13 mouse cellular contexts compared by ENCODE assay signal in the genomic region with DNA sequence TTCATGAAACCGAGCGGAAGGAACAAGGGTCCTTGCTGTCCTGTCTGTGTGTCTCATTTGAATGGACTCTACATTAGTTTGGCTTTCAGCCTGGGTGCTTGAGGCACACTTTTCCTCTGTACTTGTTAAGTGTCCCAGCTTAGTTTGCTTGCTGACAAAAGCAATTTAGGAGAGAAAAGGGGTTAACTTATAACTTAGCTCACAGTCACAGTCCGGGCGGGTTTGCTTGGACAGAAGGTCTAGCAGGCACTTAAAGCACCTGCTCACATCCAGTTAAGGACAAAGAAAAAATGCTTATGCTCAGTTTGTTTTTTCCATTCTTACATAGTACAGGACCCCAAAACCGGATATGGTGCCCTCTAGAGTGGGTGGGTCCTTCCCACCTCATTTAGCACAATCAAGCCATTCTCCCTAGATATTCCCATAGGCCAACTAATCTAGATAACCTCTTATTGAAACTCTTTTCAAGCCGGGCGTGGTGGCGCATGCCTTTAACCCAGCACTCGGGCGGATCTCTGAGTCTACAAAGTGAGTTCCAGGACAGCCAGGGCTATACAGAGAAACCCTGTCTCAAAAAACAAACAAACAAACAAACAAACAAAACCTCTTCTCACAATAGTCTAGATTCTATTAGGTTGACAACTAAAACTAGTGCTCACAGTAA. TPM values are rescaled to one million over a fixed set of nuclear protein-coding genes. Genes with fewer than 3 reads are reported as not detected.
DNase-seq lines count a peak whose midpoint lies in the region; ATAC-seq lines count a peak whose summit lies in the region.
"Had no signal": no experiment of that assay in that cellular context is flagged by ENCODE, and none has a peak within 500 bp of the region (broad histone marks: within the 10 kb centered on the region; RNA-seq: fewer than 3 reads in every experiment).

No protein-coding gene starts in this region.

- 57% methylated on average over 10 of the region's 10 CpGs for WGBS in heart, embryonic 14.5 days
- 64% methylated on average over 10 of the region's 10 CpGs for WGBS in midbrain, embryonic 12.5 days
- 76% methylated on average over 10 of the region's 10 CpGs for WGBS in midbrain, embryonic 10.5 days
- WGBS in stomach, embryonic 14.5 days = 57% methylated on average over 10 of the region's 10 CpGs

- H3K9me3 ChIP-seq in heart, embryonic 14.5 days (ENCODE audit: control insufficient read depth, low read length) = no peaks in the 10 kb centered on the region
- no peaks in the 10 kb centered on the region for H3K9me3 ChIP-seq in midbrain, embryonic 12.5 days
- no peaks in the 10 kb centered on the region; the same call in 1 of the 2 replicates for H3K9me3 ChIP-seq in midbrain, embryonic 10.5 days (replicated peaks)
- no peaks in the 10 kb centered on the region for H3K9me3 ChIP-seq in stomach, embryonic 14.5 days (ENCODE audit: control insufficient read depth, low read depth, low read length)
- H3K9me3 ChIP-seq: megakaryocyte, embryonic 14.5 days had no signal

- H3K27ac ChIP-seq in heart, embryonic 14.5 days (replicated peaks in 1 of 2; ENCODE audit: control insufficient read depth in 1 of 2, insufficient read depth in 1 of 2, low read depth in 2 of 2, low read length in 2 of 2) = 0 out of 4 replicates have a peak overlapping the region, but pooled peaks have one; percentile 12 to 37
- H3K27ac ChIP-seq in midbrain, embryonic 12.5 days (replicated peaks) = no peak overlapping the region
- no peak overlapping the region for H3K27ac ChIP-seq in midbrain, embryonic 10.5 days (replicated peaks)
- H3K27ac ChIP-seq in stomach, embryonic 14.5 days (ENCODE audit: low read length) = peak overlapping the region; percentile 75; the same call in 1 of the 2 replicates

- H3K27me3 ChIP-seq in heart, embryonic 14.5 days (ENCODE audit: control insufficient read depth, insufficient read depth, low read length) = no peaks in the 10 kb centered on the region
- no peaks in the 10 kb centered on the region for H3K27me3 ChIP-seq in midbrain, embryonic 12.5 days
- no peaks in the 10 kb centered on the region for H3K27me3 ChIP-seq in midbrain, embryonic 10.5 days (ENCODE audit: low read depth, poor library complexity, severe bottlenecking)
- no peaks in the 10 kb centered on the region for H3K27me3 ChIP-seq in stomach, embryonic 14.5 days (ENCODE audit: control insufficient read depth, insufficient read depth, low read length)
- H3K27me3 ChIP-seq: CH12.LX; megakaryocyte, embryonic 14.5 days had no signal

- H3K4me1 ChIP-seq in heart, embryonic 14.5 days (ENCODE audit: control insufficient read depth in 2 of 2, insufficient read depth in 2 of 2, low read length in 2 of 2) = peaks cover 5 to 32% of the 10 kb centered on the region in 2 experiments; a peak in 3 of 4 replicates
- H3K4me1 ChIP-seq in midbrain, embryonic 12.5 days = peaks cover 14% of the 10 kb centered on the region
- peaks cover 25% of the 10 kb centered on the region for H3K4me1 ChIP-seq in midbrain, embryonic 10.5 days
- H3K4me1 ChIP-seq in stomach, embryonic 14.5 days (ENCODE audit: control insufficient read depth, insufficient read depth, low read length) = peaks cover 27% of the 10 kb centered on the region

- H3K4me2 ChIP-seq in heart, embryonic 14.5 days (ENCODE audit: low read length) = no peak overlapping the region
- H3K4me2 ChIP-seq in midbrain, embryonic 12.5 days (replicated peaks) = no peak overlapping the region
- H3K4me2 ChIP-seq in stomach, embryonic 14.5 days (replicated peaks; ENCODE audit: low read depth, low read length) = no peak overlapping the region

- no peak overlapping the region for H3K4me3 ChIP-seq in heart, embryonic 14.5 days (ENCODE audit: control insufficient read depth in 1 of 2, insufficient read depth in 1 of 2, low read depth in 1 of 2, low read length in 2 of 2)
- H3K4me3 ChIP-seq in midbrain, embryonic 12.5 days = no peak overlapping the region
- H3K4me3 ChIP-seq in midbrain, embryonic 10.5 days = no peak overlapping the region
- H3K4me3 ChIP-seq in stomach, embryonic 14.5 days (ENCODE audit: low read depth, low read length) = no peak overlapping the region
- H3K4me3 ChIP-seq: megakaryocyte, embryonic 14.5 days had no signal

- ATAC-seq in heart, embryonic 14.5 days (ENCODE audit: insufficient number of reproducible peaks, insufficient read depth, low FRiP score, low read depth) = peak; percentile 17; the same call in 1 of the 2 replicates
- ATAC-seq in midbrain, embryonic 12.5 days (ENCODE audit: low FRiP score, low read depth) = peak; percentile 25; the same call in 1 of the 2 replicates
- peak; percentile 54; the same call in 1 of the 2 replicates for ATAC-seq in stomach, embryonic 14.5 days (ENCODE audit: insufficient number of reproducible peaks, insufficient read depth, low FRiP score, low read depth)

- no peak overlapping the region for H3K9ac ChIP-seq in heart, embryonic 14.5 days (ENCODE audit: low read length)
- H3K9ac ChIP-seq in midbrain, embryonic 12.5 days (replicated peaks) = no peak overlapping the region
- no peak overlapping the region for H3K9ac ChIP-seq in stomach, embryonic 14.5 days (replicated peaks; ENCODE audit: low read depth, low read length)

- peaks cover under 1% of the 10 kb centered on the region; the same call in 1 of the 2 replicates for H3K36me3 ChIP-seq in heart, embryonic 14.5 days (ENCODE audit: control insufficient read depth, insufficient read depth, low read length)
- H3K36me3 ChIP-seq in midbrain, embryonic 12.5 days = 0 out of 2 replicates have a peak, but pooled peaks cover 7% of the 10 kb centered on the region
- peaks cover 19% of the 10 kb centered on the region for H3K36me3 ChIP-seq in midbrain, embryonic 10.5 days
- H3K36me3 ChIP-seq in stomach, embryonic 14.5 days (ENCODE audit: control insufficient read depth, insufficient read depth, low read length) = no peaks in the 10 kb centered on the region

- no peak for DNase-seq in heart, adult 9 months (ENCODE audit: low spot score in 2 of 2)
- no peak for DNase-seq in midbrain, embryonic 10.5 days (ENCODE audit: low spot score)
- peak; percentile 56 to 57 for DNase-seq in kidney, adult 8-10 months
- no peak for DNase-seq in natural killer cell, adult 2 months (ENCODE audit: low spot score in 2 of 2)
- DNase-seq in spleen, postnatal 4 days (ENCODE audit: low spot score in 2 of 2) = no peak
- DNase-seq: cerebellum, postnatal 14 days; layer of hippocampus, adult 9-11 months; thymus, postnatal 14 days had no signal

RNA-seq across cellular contexts. Expression of gene Senp6, which starts 17.9 kb away (rescaled TPM):
- polyA plus RNA-seq in heart, embryonic 14.5 days (2014; fragmentation: Nextera tagmentation; extraction: Ambion mirVana) = 51.7 and 52.3 TPM in 2 replicates
- polyA plus RNA-seq in midbrain, embryonic 12.5 days (2016; fragmentation: Nextera tagmentation; extraction: Ambion mirVana) = 75.7 and 85.2 TPM in 2 replicates
- 43.1 and 47.9 TPM in 2 replicates for polyA plus RNA-seq in midbrain, embryonic 10.5 days (2016; fragmentation: Nextera tagmentation; extraction: Ambion mirVana)
- polyA plus RNA-seq in stomach, embryonic 14.5 days (2014; fragmentation: Nextera tagmentation; extraction: Ambion mirVana) = 76.8 and 78.7 TPM in 2 replicates

Comparison
In these comparisons a context has a peak if more than half of its experiments do, and no peak if none do; other contexts are left out.
1. H3K27ac ChIP-seq: peak in heart, embryonic 14.5 days (2 of 2) and stomach, embryonic 14.5 days (single experiment); none in midbrain, embryonic 12.5 days (single experiment) and midbrain, embryonic 10.5 days (single experiment).
2. DNase-seq: peak in kidney, adult 8-10 months (2 of 2); none in heart, adult 9 months (0 of 2), midbrain, embryonic 10.5 days (single experiment), natural killer cell, adult 2 months (0 of 2) and spleen, postnatal 4 days (0 of 2).
3. Peak in every context shown above with its lines, with median percentiles within 50 percentile points of each other: ATAC-seq.